Mouse (Mus musculus): ENCODE results near the gene Kcnk5. TPM values are rescaled to one million over a fixed set of nuclear protein-coding genes. Genes with fewer than 3 reads are reported as not detected.

Gene Kcnk5
- polyA plus RNA-seq, 1 experiment from 2014 or later: 1.5 TPM

- Histone ChIP-seq H3K4me2 (no peak overlapping the region), H3K4me1 (no peaks in the 10 kb centered on the region), H3K9me3 (replicated peaks) (no peaks in the 10 kb centered on the region), H3K36me3 (no peaks in the 10 kb centered on the region), H3K9ac (replicated peaks) (no peak overlapping the region), H3K27ac (replicated peaks) (no peak overlapping the region), H3K4me3 (replicated peaks) (no peak overlapping the region), H3K27me3 (replicated peaks) (no peaks in the 10 kb centered on the region; the same call in 1 of the 2 replicates)
- WGBS: 75% methylated on average over 1 of the region's 1 CpGs
- no peak for ATAC-seq (ENCODE audit: low FRiP score)
Measured at GRCm38 (mm10) chr14:20110945-20111344, 70.7 kb downstream of the Kcnk5 start.

- Histone ChIP-seq H3K27me3 (replicated peaks) (no peaks in the 10 kb centered on the region), H3K4me2 (no peak overlapping the region), H3K9ac (replicated peaks) (no peak overlapping the region), H3K36me3 (no peaks in the 10 kb centered on the region), H3K4me1 (no peaks in the 10 kb centered on the region), H3K27ac (replicated peaks) (no peak overlapping the region), H3K4me3 (replicated peaks) (no peak overlapping the region), H3K9me3 (replicated peaks) (no peaks in the 10 kb centered on the region)
- no peak for ATAC-seq (ENCODE audit: low FRiP score)
- 86% methylated on average over 6 of the region's 6 CpGs for WGBS
Measured at GRCm38 (mm10) chr14:20106271-20106670, 75.3 kb downstream of the Kcnk5 start.

GRCm38 (mm10) chr14:20103207-20103606 lies 78.4 kb downstream of the Kcnk5 start:
- Histone ChIP-seq H3K27me3 (replicated peaks) (no peaks in the 10 kb centered on the region), H3K4me1 (no peaks in the 10 kb centered on the region), H3K27ac (replicated peaks) (no peak overlapping the region), H3K36me3 (no peaks in the 10 kb centered on the region), H3K9me3 (replicated peaks) (no peaks in the 10 kb centered on the region), H3K4me2 (no peak overlapping the region), H3K4me3 (replicated peaks) (no peak overlapping the region), H3K9ac (replicated peaks) (no peak overlapping the region)
- no peak for ATAC-seq (ENCODE audit: low FRiP score)
- 48% methylated on average over 4 of the region's 4 CpGs for WGBS

GRCm38 (mm10) chr14:20098061-20098460 lies 83.5 kb downstream of the Kcnk5 start:
- 62% methylated on average over 5 of the region's 5 CpGs for WGBS
- Histone ChIP-seq H3K9me3 (replicated peaks) (no peaks in the 10 kb centered on the region), H3K4me3 (replicated peaks) (no peak overlapping the region), H3K9ac (replicated peaks) (no peak overlapping the region), H3K27ac (replicated peaks) (no peak overlapping the region), H3K36me3 (no peaks in the 10 kb centered on the region), H3K4me1 (no peaks in the 10 kb centered on the region), H3K4me2 (no peak overlapping the region), H3K27me3 (replicated peaks) (no peaks in the 10 kb centered on the region)
- ATAC-seq (ENCODE audit: low FRiP score): no peak

GRCm38 (mm10) chr14:20094942-20095341 lies 86.7 kb downstream of the Kcnk5 start:
- no peaks in the 10 kb centered on the region for H3K9me3 ChIP-seq (replicated peaks)
- no peak overlapping the region for H3K27ac ChIP-seq (replicated peaks)
- H3K4me2 ChIP-seq: no peak overlapping the region
- no peak overlapping the region for H3K4me3 ChIP-seq (replicated peaks)
- no peaks in the 10 kb centered on the region for H3K27me3 ChIP-seq (replicated peaks)
- no peak for ATAC-seq (ENCODE audit: low FRiP score)
- no peaks in the 10 kb centered on the region for H3K36me3 ChIP-seq
- no peak overlapping the region for H3K9ac ChIP-seq (replicated peaks)
- H3K4me1 ChIP-seq: no peaks in the 10 kb centered on the region
- WGBS: 48% methylated on average over 5 of the region's 5 CpGs

- no peaks in the 10 kb centered on the region for H3K36me3 ChIP-seq
- H3K4me2 ChIP-seq: no peak overlapping the region
- no peak overlapping the region for H3K27ac ChIP-seq (replicated peaks)
- no peaks in the 10 kb centered on the region for H3K9me3 ChIP-seq (replicated peaks)
- H3K4me1 ChIP-seq: no peaks in the 10 kb centered on the region
- no peak overlapping the region for H3K4me3 ChIP-seq (replicated peaks)
- no peak for ATAC-seq (ENCODE audit: low FRiP score)
- 26% methylated on average over 7 of the region's 7 CpGs for WGBS
- no peaks in the 10 kb centered on the region for H3K27me3 ChIP-seq (replicated peaks)
- no peak overlapping the region for H3K9ac ChIP-seq (replicated peaks)
Measured at GRCm38 (mm10) chr14:20093493-20093892, 88.1 kb downstream of the Kcnk5 start.

Other genes starting within 250 kb of the Kcnk5 start
- 294 and 351 TPM in 2 replicates for gene Gng2, start 204.2 kb downstream of the Kcnk5 start, polyA plus RNA-seq (2015; fragmentation: Nextera tagmentation; extraction: Ambion mirVana)
- gene Saysd1, start 43.3 kb downstream of the Kcnk5 start, polyA plus RNA-seq (2015; fragmentation: Nextera tagmentation; extraction: Ambion mirVana): 11.3 and 11.9 TPM in 2 replicates
- 0.19 TPM in 1 of 2 replicates, not detected in the other for gene Kcnk16, start 87.4 kb upstream of the Kcnk5 start, polyA plus RNA-seq (2015; fragmentation: Nextera tagmentation; extraction: Ambion mirVana)
- 14.0 and 18.0 TPM in 2 replicates for gene Nudt13, start 112.9 kb upstream of the Kcnk5 start, polyA plus RNA-seq (2015; fragmentation: Nextera tagmentation; extraction: Ambion mirVana)
- 48.4 and 51.3 TPM in 2 replicates for gene Ecd, start 166.3 kb upstream of the Kcnk5 start, polyA plus RNA-seq (2015; fragmentation: Nextera tagmentation; extraction: Ambion mirVana)
- 40.8 and 41.2 TPM in 2 replicates for gene Fam149b, start 166.4 kb upstream of the Kcnk5 start, polyA plus RNA-seq (2015; fragmentation: Nextera tagmentation; extraction: Ambion mirVana)
- 115 and 145 TPM in 2 replicates for gene Dnajc9, start 207.1 kb upstream of the Kcnk5 start, polyA plus RNA-seq (2015; fragmentation: Nextera tagmentation; extraction: Ambion mirVana)
- 72.5 and 81.9 TPM in 2 replicates for gene Mrps16, start 211.8 kb upstream of the Kcnk5 start, polyA plus RNA-seq (2015; fragmentation: Nextera tagmentation; extraction: Ambion mirVana)